Mouse (Mus musculus) embryonic facial prominence, embryonic 14.5 days (tissue): ENCODE measurements around the gene Abcg5. TPM values are rescaled to one million over a fixed set of nuclear protein-coding genes. Genes with fewer than 3 reads are reported as not detected.

ENCODE experiments used
- ATAC-seq: fragments of 200-750 bp; cut with Nextera tagmentation; 2 replicates; pipeline ENCODE4 v1.8.0; 2017; ENCODE audit warnings: low read depth, moderate number of reproducible peaks, moderate TSS enrichment
- DNase-seq: peaks from one replicate; pipeline ENCODE4 v3.0.0-alpha.2; 2015; ENCODE audit warnings: low spot score
- H3K27ac ChIP-seq: fragments of 300-500 bp; sonication (generic); replicated peaks from 2 replicates; pipeline ENCODE4 v1.5.1; 2014; ENCODE audit warnings: low read depth, mild to moderate bottlenecking, low read length, moderate library complexity
- H3K27me3 ChIP-seq: fragments of 300-500 bp; sonication (generic); replicated peaks from 2 replicates; pipeline ENCODE4 v1.6.1; 2014; ENCODE audit warnings: low read length; ENCODE audit not compliant: control insufficient read depth, insufficient read depth
- H3K36me3 ChIP-seq: fragments of 300-500 bp; sonication (generic); 2 replicates; pipeline ENCODE4 v1.6.1; 2014; ENCODE audit warnings: low read length, mixed read lengths; ENCODE audit not compliant: control insufficient read depth, insufficient read depth
- H3K4me1 ChIP-seq: fragments of 300-500 bp; sonication (generic); 2 replicates; pipeline ENCODE4 v1.6.1; 2014; ENCODE audit warnings: antibody characterized with exemption, low read length; ENCODE audit not compliant: control insufficient read depth, insufficient read depth
- H3K4me2 ChIP-seq: fragments of 300-500 bp; sonication (generic); 2 replicates; pipeline ENCODE4 v1.6.1; 2014; ENCODE audit warnings: low read depth, mild to moderate bottlenecking, low read length, moderate library complexity, mixed read lengths
- H3K4me3 ChIP-seq: fragments of 300-500 bp; sonication (generic); 2 replicates; pipeline ENCODE4 v1.5.1; 2014; ENCODE audit warnings: low read depth, mild to moderate bottlenecking, low read length
- H3K9ac ChIP-seq: fragments of 300-500 bp; sonication (generic); 2 replicates; pipeline ENCODE4 v1.6.1; 2014; ENCODE audit warnings: low read depth, mild to moderate bottlenecking, low read length, moderate library complexity, mixed read lengths
- H3K9me3 ChIP-seq: fragments of 300-500 bp; sonication (generic); 2 replicates; pipeline ENCODE4 v1.6.1; 2016; ENCODE audit warnings: low read length; ENCODE audit not compliant: control insufficient read depth
- WGBS: fragments of 180-500 bp; shearing (Covaris S2); extraction: QIAGEN DNeasy Blood & Tissue Kit; methylation state at CpG from one replicate; pipeline ENCODE4 v1.1.7; 2014; 5-methylcytosine and 5-hydroxymethylcytosine counted together
- polyA plus RNA-seq: library from polyadenylated mRNA; unstranded; fragments of >200 nt; fragmentation: Nextera tagmentation; extraction: Ambion mirVana; gene quantifications from 2 replicates; pipeline ENCODE4 v1.2.1, GENCODE M21; 2014

Gene Abcg5
- polyA plus RNA-seq: 1.4 and 1.6 TPM in 2 replicates

DNA sequence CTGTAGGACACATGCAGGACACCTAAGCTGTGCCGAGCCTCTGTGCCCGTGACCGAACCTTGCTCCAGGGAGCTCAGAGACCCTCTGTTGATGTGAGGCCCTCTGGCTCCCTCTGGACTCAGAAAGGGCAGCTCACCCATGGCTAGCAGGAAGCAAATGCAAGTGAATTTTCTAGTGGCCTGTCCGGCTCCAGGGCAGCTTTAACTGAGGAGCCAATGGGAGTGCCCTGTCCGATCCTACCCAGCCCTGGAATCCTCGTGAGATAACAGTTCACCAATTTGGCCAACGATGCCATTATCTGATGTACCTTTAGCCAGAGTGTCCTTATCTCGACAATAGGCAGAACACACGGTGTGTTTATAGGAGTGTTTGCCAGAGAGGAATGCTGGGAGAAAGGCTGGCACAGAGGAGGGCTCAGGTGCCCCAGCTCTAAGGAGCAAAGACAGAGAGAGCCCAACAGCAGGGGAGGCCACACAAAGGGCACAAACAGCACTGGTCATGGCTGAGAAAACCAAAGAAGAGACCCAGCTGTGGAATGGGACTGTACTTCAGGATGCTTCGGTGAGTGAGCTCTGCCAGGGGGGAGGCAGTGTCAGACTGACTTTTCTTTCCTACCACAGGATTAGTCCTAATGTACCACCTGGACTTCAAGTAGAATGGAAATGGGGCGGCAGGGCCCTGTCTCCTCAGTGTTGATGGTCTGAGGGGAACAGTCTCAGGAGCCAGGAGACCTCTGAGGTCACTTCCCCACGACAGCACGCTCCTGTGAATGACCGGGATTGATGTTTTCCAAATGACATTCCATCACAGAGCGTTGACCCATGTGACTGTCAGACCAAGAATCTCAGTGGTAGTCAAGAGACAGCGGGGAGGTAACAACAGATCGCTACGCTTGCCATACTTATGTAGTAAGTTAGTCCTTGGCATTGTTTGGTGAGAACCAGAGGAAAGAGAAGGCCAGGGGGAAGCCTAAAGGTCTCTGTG, at the start of gene Abcg5:
Gene Abcg5 (minus strand): TSS at position 278 of the 984 bp plus-strand sequence.
- 77% methylated on average over 18 of the region's 18 CpGs for WGBS
- Histone ChIP-seq H3K4me1 (peaks cover 10% of the 10 kb centered on the region; the same call in 1 of the 2 replicates), H3K4me2 (no peak within 1 kb of the TSS), H3K9ac (no peak within 1 kb of the TSS), H3K4me3 (no peak within 1 kb of the TSS), H3K36me3 (no peaks in the 10 kb centered on the region), H3K27me3 (no peaks in the 10 kb centered on the region), H3K27ac (no peak within 1 kb of the TSS), H3K9me3 (no peaks in the 10 kb centered on the region)
- ATAC-seq (no peak), DNase-seq (no peak)

DNA sequence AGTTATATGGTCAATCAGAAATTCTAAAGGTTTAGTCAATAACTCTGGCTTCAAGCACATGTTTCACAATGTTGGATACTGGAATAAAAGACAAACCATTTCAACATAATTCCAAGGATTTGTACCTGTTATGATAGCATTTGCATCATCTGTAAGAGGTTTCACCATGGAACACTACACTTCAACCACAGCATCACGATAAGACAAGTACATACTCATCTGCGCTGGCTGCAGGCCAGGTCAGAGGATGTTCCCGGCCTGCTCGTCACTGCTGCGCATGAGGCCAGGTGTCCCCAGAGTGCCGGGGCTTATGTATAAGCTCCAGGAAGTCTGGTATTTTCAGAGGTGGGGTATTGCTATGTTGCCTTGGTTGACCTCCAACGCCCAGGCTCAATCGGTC, 49.8 kb upstream of the Abcg5 start:
- Histone ChIP-seq H3K36me3 (peaks cover 34% of the 10 kb centered on the region), H3K9me3 (no peaks in the 10 kb centered on the region), H3K4me3 (no peak overlapping the region), H3K27me3 (no peaks in the 10 kb centered on the region), H3K27ac (no peak overlapping the region), H3K4me1 (peaks cover 9% of the 10 kb centered on the region; the same call in 1 of the 2 replicates), H3K4me2 (no peak overlapping the region), H3K9ac (no peak overlapping the region)
- 82% methylated on average over 8 of the region's 8 CpGs for WGBS
- ATAC-seq (no peak), DNase-seq (no peak)

DNA sequence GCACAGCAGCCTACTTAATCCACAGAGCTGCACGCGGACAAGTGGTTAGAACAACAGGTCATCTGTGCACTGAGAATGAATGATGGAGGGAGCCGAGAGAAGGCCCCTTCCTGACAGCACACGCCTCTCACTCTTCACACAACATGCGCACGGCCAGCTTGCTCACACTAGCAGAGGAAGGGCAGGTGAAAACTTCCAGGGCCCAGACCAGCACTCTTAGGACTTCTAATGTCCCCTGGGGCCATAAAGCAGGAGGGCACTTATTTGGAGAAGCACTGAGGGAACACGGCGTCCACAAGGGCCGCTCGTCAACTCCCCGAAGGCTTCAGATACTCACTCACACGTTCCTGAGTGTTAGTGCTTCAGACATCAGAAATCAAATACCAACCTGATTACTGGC, 48.5 kb upstream of the Abcg5 start:
- Histone ChIP-seq H3K4me3 (no peak overlapping the region), H3K9me3 (no peaks in the 10 kb centered on the region), H3K4me2 (no peak overlapping the region), H3K27ac (no peak overlapping the region), H3K27me3 (no peaks in the 10 kb centered on the region), H3K36me3 (peaks cover 38% of the 10 kb centered on the region), H3K4me1 (no peaks in the 10 kb centered on the region), H3K9ac (no peak overlapping the region)
- DNase-seq (no peak), ATAC-seq (no peak)
- WGBS: 85% methylated on average over 12 of the region's 12 CpGs

DNA sequence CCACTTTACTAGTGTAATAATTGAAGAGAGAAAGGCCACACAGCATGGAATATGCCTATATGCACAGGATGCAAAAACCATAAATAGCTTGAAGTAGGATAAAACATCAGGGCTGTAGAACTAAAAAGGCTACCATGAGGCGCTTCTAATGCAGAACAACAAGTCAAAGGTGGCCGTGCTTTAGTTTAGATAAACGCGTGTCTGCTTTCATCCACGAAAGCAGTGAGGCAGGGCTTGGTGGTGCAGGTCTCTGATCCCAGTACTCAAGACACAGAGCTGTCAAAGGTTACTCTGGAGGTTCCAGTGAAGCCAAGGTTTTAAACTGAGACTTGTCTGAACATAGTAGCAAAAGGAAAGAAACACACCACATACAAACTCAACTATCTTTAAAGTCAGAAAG, 46.3 kb upstream of the Abcg5 start:
- Histone ChIP-seq H3K27ac (no peak overlapping the region), H3K27me3 (no peaks in the 10 kb centered on the region), H3K36me3 (peaks cover 52% of the 10 kb centered on the region), H3K4me2 (no peak overlapping the region), H3K4me1 (no peaks in the 10 kb centered on the region), H3K4me3 (no peak overlapping the region), H3K9ac (no peak overlapping the region), H3K9me3 (no peaks in the 10 kb centered on the region)
- WGBS: 91% methylated on average over 5 of the region's 5 CpGs
- ATAC-seq (no peak), DNase-seq (no peak)

DNA sequence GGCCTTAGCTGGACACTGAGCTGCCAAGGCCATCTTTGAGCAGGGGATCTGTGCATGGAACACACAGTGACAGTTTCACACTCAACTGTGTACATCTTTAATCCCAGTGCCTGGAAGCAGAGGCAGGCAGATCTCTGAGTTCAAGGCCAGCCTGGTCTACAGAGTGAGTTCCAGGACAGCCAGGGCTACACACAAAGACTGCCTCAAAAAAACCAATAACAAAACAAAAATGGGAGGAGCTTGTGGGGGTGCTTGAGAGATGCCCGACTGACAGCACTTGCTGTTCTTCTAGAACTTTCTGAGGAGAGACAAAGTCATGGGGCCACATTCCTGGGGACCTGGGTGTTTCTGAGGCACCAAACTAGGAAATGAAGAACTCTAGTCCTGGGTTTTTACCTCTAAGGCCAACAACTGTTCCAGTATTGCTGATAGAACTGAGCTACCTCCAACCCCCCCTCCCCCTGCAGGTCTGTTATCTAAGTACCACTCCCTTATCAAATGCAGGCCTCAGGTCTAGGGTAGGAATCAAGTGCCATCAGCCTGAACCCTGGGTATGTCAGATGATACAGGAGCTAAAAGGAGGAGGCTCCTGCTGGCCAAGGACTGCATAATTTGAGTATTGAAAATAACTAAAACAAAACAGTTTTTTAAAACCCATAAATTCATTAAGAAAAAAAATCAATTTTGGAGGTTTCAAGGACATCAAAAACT, 45.5 kb upstream of the Abcg5 start:
- Histone ChIP-seq H3K4me1 (no peaks in the 10 kb centered on the region), H3K9ac (no peak overlapping the region), H3K27me3 (no peaks in the 10 kb centered on the region), H3K36me3 (peaks cover 60% of the 10 kb centered on the region), H3K4me2 (no peak overlapping the region), H3K9me3 (no peaks in the 10 kb centered on the region), H3K27ac (no peak overlapping the region), H3K4me3 (no peak overlapping the region)
- no peak for ATAC-seq
- no peak for DNase-seq
- WGBS: 70% methylated on average over 1 of the region's 1 CpGs

DNA sequence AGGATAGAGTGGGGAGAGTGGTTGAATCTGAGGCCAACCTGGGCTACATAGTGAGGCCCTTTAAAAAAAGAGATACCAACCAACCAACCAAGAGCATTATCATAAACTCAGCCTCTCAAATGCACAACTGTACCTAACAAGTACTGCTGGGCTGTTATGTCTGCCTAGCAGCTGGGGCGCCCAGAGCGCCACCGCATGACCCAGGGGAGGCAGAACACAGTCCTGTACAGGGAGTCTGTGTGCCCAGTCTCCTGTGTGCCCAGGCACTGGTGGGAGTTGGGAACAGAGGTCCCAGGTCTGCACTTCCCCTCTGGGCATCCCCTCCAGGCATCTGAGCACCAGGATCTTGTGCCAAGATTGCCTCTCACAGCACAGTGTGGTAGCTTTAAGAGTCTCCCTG, 42.4 kb upstream of the Abcg5 start:
- peaks cover 66% of the 10 kb centered on the region for H3K36me3 ChIP-seq
- no peaks in the 10 kb centered on the region for H3K27me3 ChIP-seq
- H3K4me2 ChIP-seq: no peak overlapping the region
- H3K4me1 ChIP-seq: no peaks in the 10 kb centered on the region
- DNase-seq (no peak), ATAC-seq (no peak)
- no peak overlapping the region for H3K4me3 ChIP-seq
- WGBS: 100% methylated on average over 3 of the region's 3 CpGs
- H3K27ac ChIP-seq: no peak overlapping the region
- no peaks in the 10 kb centered on the region for H3K9me3 ChIP-seq
- H3K9ac ChIP-seq: no peak overlapping the region

DNA sequence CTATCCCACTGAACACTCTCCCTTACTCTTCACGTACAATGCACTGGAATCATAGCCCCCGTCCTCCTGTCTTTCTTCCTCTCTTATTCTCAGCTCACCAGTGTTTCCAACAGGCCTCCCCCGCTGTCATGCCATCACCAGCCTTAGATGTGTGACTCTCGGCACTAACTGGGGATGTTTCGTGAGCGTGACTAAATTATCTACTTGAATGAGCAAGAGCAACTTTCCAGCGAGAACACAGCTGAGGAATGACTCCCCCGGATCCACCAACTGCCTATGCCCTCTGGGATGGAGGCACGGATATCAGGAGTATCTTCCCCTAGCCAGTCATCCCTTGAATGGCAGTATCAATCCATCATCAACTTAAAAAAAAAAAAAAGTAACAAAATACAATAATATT, 41.2 kb upstream of the Abcg5 start:
- H3K36me3 ChIP-seq: peaks cover 55% of the 10 kb centered on the region
- no peak overlapping the region for H3K27ac ChIP-seq
- no peak overlapping the region for H3K4me3 ChIP-seq
- H3K9me3 ChIP-seq: no peaks in the 10 kb centered on the region
- no peak overlapping the region for H3K4me2 ChIP-seq
- 84% methylated on average over 9 of the region's 9 CpGs for WGBS
- H3K9ac ChIP-seq: no peak overlapping the region
- H3K4me1 ChIP-seq: no peaks in the 10 kb centered on the region
- no peaks in the 10 kb centered on the region for H3K27me3 ChIP-seq
- DNase-seq (no peak), ATAC-seq (no peak)

DNA sequence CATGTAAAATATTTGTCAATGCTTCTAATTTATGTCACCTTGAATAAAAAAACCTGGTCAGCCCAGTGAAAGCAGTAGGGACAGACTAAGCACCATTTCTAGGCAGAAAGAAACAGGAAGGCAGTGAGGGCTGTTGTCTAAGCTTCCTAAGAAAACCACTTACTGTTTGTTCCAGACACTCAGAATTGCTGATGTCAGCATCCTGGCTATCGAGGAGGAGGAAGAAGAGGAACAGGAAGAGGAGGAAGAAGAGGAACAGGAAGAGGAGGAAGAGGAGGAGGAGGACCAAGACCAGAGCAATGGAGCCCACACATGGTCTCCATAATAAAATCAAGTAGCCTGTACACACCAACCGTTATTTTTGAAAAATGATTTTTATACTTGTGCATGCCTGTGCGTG, 36.3 kb upstream of the Abcg5 start:
- no peaks in the 10 kb centered on the region for H3K9me3 ChIP-seq
- ATAC-seq (no peak), DNase-seq (no peak)
- no peak overlapping the region for H3K27ac ChIP-seq
- no peaks in the 10 kb centered on the region for H3K27me3 ChIP-seq
- 0 out of 2 replicates have a peak, but pooled peaks cover 3% of the 10 kb centered on the region for H3K4me1 ChIP-seq
- H3K36me3 ChIP-seq: peaks cover 36% of the 10 kb centered on the region
- WGBS: 71% methylated on average over 3 of the region's 3 CpGs
- no peak overlapping the region for H3K9ac ChIP-seq
- H3K4me3 ChIP-seq: no peak overlapping the region
- no peak overlapping the region for H3K4me2 ChIP-seq
